Comparison of ENCODE assay signal across 8 mouse cellular contexts in the genomic region with DNA sequence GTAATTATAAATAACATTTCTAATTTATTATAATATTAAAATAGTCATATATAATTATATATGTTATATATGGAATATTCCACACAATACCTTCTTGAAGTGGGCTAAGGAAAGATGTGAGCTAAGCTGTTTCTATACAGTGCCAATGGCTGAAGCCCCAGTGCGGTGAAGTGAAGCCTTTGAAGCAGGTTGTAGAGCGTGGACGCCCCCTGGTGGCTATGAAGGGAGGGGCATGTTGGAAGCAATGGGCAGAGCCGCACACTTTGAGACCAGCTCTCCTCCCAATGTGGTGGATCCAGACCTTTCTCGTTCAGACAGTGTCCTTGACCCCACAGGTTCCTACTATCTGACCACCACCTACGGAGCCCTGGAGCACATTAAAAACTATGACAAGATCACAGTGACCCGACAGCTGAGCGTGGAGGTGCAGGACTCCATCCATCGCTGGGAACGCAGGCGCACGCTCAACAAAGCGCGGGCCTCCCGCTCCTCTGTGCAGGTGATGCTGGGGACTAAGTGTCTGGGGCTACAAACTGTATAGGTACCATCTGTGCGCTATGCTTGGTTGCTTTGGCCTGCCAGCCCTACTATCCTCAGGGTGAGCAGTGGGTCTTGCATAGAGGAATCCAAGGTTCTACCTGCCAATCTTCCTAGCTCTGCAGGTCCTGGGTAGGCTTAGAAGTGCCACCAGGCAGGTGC. TPM values are rescaled to one million over a fixed set of nuclear protein-coding genes. Genes with fewer than 3 reads are reported as not detected.
A peak's percentile ranks its signal among the peaks of the same experiment; 100 is the strongest.
DNase-seq lines count a peak whose midpoint lies in the region; ATAC-seq and TF ChIP-seq lines count a peak whose summit lies in the region.

No protein-coding gene starts in this region.

- intact Hi-C loops in gastrocnemius, adult 2 months (cut with DNase I), result loop anchor here (2.0 to 10.0 kb wide), 5 partner anchors 133 to 400 kb away; no protein-coding TSS in a partner anchor

- ATAC-seq in activated CD4-positive, CD25-positive, alpha-beta regulatory T cell, adult 4 months, result peak; percentile 79
- peak; percentile 79 for ATAC-seq in inflammation-experienced regulatory T-cells, adult 6 months
- peak; percentile 80 for ATAC-seq in megakaryocyte-erythroid progenitor cell, adult 5-6 weeks (replicated peaks; ENCODE audit: low FRiP score, low TSS enrichment, poor library complexity, severe bottlenecking)

- H3K4me3 ChIP-seq in gastrocnemius, adult 2 months, result no peak overlapping the region

- no peak; the same call in 1 of the 2 replicates for TF ChIP-seq CTCF in gastrocnemius, adult 2 months (IDR thresholded peaks at IDR 0.05)

- DNase-seq in cerebellum, postnatal 4 days (ENCODE audit: low spot score in 2 of 2), result peak; percentile 90 to 92
- peak; percentile 86 for DNase-seq in gastrocnemius, adult 2 months
- peak; percentile 70 to 88 for DNase-seq in left cerebral cortex, adult 8-10 months (ENCODE audit: low spot score in 2 of 2)
- peak; percentile 90 for DNase-seq in right cerebral cortex, postnatal 14 days
- DNase-seq in urinary bladder, postnatal 14 days (ENCODE audit: low spot score), result peak; percentile 76

- H3K27ac ChIP-seq in gastrocnemius, adult 2 months, result no peak overlapping the region

RNA-seq across cellular contexts. Expression of gene Lgmn, which starts 52.2 kb away (rescaled TPM):
- polyA plus RNA-seq in activated CD4-positive, CD25-positive, alpha-beta regulatory T cell, adult 4 months (2017; shearing (Covaris generic)), result 10 to 100 TPM; 31.0 to 34.5 TPM
- 10 to 100 TPM; 21.1 to 30.2 TPM for total RNA-seq in gastrocnemius, adult 2 months (2021)
- polyA plus RNA-seq in inflammation-experienced regulatory T-cells, adult 6 months (2017; shearing (Covaris generic)), result 10 to 100 TPM; 14.6 to 15.5 (median 15.4) TPM
- total RNA-seq in left cerebral cortex, adult 8-10 months (2022), result 100 to 1,000 TPM; 107 to 158 (median 125) TPM
- total RNA-seq in megakaryocyte-erythroid progenitor cell, adult 5-6 weeks (2014; fragmentation: Nextera tagmentation), result not detected in 2 replicates
- total RNA-seq in megakaryocyte-erythroid progenitor cell, adult 5-6 weeks (2017), result 0.14 and 0.38 TPM in 2 replicates

Comparison
In these comparisons a context has a peak if more than half of its experiments do, and no peak if none do; other contexts are left out.
1. RNA of gene Lgmn, which starts 52.2 kb away (total RNA-seq): 107 to 158 TPM in left cerebral cortex, adult 8-10 months and 21.1 to 30.2 TPM in gastrocnemius, adult 2 months; 0.14 to 0.38 TPM in megakaryocyte-erythroid progenitor cell, adult 5-6 weeks; every median in the first group is over 10 times any median in the second.
2. Peak in every context shown above with its lines, with median percentiles within 50 percentile points of each other: ATAC-seq and DNase-seq.